Mouse (Mus musculus) hindbrain, embryonic 10.5 days (tissue): ENCODE results near the gene Lamb3. TPM values are rescaled to one million over a fixed set of nuclear protein-coding genes. Genes with fewer than 3 reads are reported as not detected.

Experiments
- DNase-seq: peaks from one replicate; pipeline ENCODE4 v3.0.0-alpha.2; 2017; ENCODE audit warnings: low spot score
- H3K27ac ChIP-seq: fragments of 300-500 bp; sonication (generic); 2 replicates; pipeline ENCODE4 v1.5.1; 2016; ENCODE audit warnings: mild to moderate bottlenecking, moderate library complexity
- H3K27me3 ChIP-seq: fragments of 300-500 bp; sonication (generic); 2 replicates; pipeline ENCODE4 v1.6.1; 2016; ENCODE audit warnings: mild to moderate bottlenecking; ENCODE audit not compliant: poor library complexity, insufficient read depth, severe bottlenecking
- H3K36me3 ChIP-seq: fragments of 300-500 bp; sonication (generic); 2 replicates; pipeline ENCODE4 v1.6.1; 2016; ENCODE audit warnings: mild to moderate bottlenecking, moderate library complexity
- H3K4me1 ChIP-seq: fragments of 300-500 bp; sonication (generic); replicated peaks from 2 replicates; pipeline ENCODE4 v1.6.1; 2016; ENCODE audit warnings: mild to moderate bottlenecking
- H3K4me3 ChIP-seq: fragments of 300-500 bp; sonication (generic); 2 replicates; pipeline ENCODE4 v1.5.1; 2016; ENCODE audit warnings: mild to moderate bottlenecking, moderate library complexity
- H3K9me3 ChIP-seq: fragments of 300-500 bp; sonication (generic); 2 replicates; pipeline ENCODE4 v1.6.1; 2016; ENCODE audit warnings: mild to moderate bottlenecking, moderate library complexity
- WGBS: fragments of 180-500 bp; shearing (Covaris S2); methylation state at CpG from one replicate; pipeline ENCODE4 v1.1.7; 2016; 5-methylcytosine and 5-hydroxymethylcytosine counted together
- polyA plus RNA-seq: library from polyadenylated mRNA; unstranded; fragments of >200 nt; fragmentation: Nextera tagmentation; extraction: Ambion mirVana; gene quantifications from 2 replicates; pipeline ENCODE4 v1.2.1, GENCODE M21; 2016

The Lamb3 gene
- polyA plus RNA-seq, 1 experiment from 2014 or later = 0.46 TPM

DNA sequence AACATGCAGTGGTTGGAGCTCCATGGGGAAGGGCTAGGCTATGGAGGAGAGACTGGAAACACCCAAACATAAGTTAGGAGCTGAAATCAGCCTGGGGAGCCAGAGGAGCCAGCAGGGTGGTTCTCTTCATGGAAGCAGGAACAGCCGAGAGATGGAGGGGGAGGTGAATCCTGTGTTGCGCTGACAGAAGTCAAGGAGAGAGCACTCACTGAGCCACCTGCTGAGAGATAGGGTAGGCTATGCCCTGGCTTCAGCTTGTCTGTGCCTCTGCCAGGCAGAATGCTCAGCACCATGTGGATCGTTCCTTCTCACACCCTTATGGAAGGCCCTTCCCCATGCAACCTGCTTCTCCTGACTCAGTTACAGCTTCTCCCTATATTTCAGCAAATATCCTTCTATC lies 126.3 kb downstream of the Lamb3 start:
- Histone ChIP-seq H3K36me3 (no peaks in the 10 kb centered on the region), H3K27me3 (peaks cover 6% of the 10 kb centered on the region; the same call in 1 of the 2 replicates), H3K4me3 (no peak overlapping the region), H3K27ac (peak overlapping the region; percentile 9; the same call in 1 of the 2 replicates), H3K9me3 (no peaks in the 10 kb centered on the region), H3K4me1 (peaks cover 52% of the 10 kb centered on the region)
- 75% methylated on average over 3 of the region's 3 CpGs for WGBS
- no peak for DNase-seq

DNA sequence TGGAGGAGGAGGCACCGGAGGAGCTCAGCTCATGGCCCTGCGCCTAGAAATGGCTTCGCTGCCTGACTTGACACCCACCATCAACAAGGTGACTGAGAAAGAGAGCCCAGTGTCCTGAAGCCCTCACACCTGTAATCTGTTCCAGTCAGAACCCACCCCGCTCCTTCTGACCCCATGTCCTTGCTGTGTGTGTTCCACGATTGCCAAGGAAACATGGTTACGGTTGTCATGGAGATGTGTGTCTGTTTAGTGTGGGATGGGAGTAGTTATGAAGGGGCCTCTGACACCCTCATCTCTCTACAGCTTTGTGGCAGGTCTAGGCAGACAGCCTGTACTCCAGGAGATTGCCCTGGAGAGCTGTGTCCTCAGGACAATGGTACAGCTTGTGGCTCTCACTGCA lies 127.0 kb downstream of the Lamb3 start:
- H3K27ac ChIP-seq = peak overlapping the region; percentile 62; the same call in 1 of the 2 replicates

DNA sequence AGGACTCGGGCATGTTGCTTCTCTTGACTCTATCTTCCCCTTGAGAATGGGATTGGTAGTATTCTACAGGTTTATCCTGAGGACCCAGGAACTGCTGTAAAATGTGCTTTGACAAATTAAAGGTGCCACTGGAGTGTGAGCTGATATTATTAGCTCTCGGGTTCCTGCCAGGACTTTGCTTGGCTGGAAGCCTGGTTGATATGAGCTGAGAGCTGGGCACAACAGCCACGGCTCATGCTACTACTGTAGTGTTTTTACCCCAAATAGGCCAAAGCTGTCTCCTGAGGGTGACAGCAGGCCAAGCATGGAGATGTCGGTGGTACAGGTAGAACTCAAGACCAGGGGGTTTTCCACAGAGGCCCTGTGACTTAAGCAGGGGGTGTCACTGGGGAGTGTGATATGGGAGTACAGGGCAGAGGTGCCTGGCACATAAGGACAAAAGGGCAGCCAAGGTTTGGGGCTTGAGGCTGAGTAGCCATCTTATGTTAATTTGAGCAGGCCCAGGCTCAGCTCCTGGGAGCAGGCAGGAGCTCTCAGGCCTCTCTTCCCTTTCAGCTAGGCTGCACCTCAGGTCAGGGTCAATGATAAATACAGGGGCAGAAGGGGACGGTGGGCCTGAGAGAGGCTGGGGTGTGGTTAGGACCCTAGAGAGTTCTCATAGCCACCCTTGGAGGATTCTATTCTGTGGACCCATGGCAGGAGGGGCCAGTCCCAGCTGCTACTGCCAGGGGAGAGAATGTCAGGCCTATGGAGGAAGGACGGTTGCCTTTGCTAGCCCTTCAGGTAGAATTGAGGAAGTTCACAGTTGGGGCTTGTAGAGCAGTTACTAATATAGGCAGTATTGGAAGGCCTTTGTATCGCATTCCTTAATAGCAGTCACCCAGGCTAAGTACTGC lies 128.9 kb downstream of the Lamb3 start:
- H3K27me3 ChIP-seq = peaks cover 6% of the 10 kb centered on the region; the same call in 1 of the 2 replicates
- no peak overlapping the region for H3K27ac ChIP-seq
- H3K4me1 ChIP-seq = peaks cover 44% of the 10 kb centered on the region
- no peak for DNase-seq
- no peaks in the 10 kb centered on the region for H3K36me3 ChIP-seq
- no peaks in the 10 kb centered on the region for H3K9me3 ChIP-seq
- WGBS = 85% methylated on average over 7 of the region's 7 CpGs
- H3K4me3 ChIP-seq = no peak overlapping the region

More for the DNA sequence above, 127.0 kb downstream of the Lamb3 start:
- Histone ChIP-seq H3K9me3 (no peaks in the 10 kb centered on the region), H3K4me1 (peaks cover 53% of the 10 kb centered on the region), H3K27me3 (peaks cover 6% of the 10 kb centered on the region; the same call in 1 of the 2 replicates), H3K4me3 (no peak overlapping the region), H3K36me3 (no peaks in the 10 kb centered on the region)
- 80% methylated on average over 6 of the region's 6 CpGs for WGBS
- no peak for DNase-seq

DNA sequence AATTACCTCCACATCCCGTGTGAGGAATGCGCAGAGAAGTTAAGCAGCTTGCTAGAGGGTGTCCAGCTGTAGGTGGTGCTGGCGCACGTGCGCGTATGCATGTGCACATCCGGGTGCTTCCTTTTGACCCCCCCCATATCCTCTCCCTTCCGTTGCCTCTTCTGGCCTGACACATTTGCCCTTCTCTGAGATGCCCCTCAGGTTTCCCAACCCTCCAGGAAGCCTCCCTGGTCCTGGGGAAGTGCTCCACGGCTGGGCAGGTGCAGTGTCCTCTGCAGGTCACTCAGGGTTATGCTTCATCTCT lies 129.5 kb downstream of the Lamb3 start:
- no peaks in the 10 kb centered on the region for H3K36me3 ChIP-seq
- no peak overlapping the region for H3K27ac ChIP-seq
- no peak for DNase-seq
- peaks cover 44% of the 10 kb centered on the region for H3K4me1 ChIP-seq
- WGBS = 77% methylated on average over 9 of the region's 9 CpGs
- H3K27me3 ChIP-seq = peaks cover 6% of the 10 kb centered on the region; the same call in 1 of the 2 replicates
- no peak overlapping the region for H3K4me3 ChIP-seq
- no peaks in the 10 kb centered on the region for H3K9me3 ChIP-seq

DNA sequence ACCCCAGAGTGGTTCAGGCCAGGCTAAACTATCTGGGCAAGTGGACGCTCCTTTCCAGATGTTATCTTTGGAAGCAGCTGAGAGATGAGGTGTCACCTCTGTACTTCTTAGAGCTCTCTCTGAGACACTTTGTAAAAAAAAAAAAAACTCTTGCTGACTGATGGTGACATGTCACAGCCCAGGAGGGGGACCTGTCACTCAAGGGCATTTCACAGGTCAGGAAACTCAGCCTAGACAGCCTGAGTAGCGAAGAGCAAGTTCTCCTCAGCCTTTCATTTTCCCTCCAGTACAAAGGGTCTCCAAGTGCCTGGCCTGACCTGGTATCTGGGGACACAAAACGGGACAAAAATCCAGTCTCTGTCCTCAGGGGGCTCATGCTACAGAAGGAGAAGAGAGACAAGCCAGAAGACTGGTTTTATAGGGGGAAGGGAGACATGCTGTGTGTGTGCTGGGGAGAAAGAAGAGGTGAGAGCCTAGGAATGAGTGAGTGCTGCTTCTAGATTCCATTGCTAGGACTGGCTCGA lies 130.3 kb downstream of the Lamb3 start:
- Histone ChIP-seq H3K4me1 (peaks cover 44% of the 10 kb centered on the region), H3K36me3 (no peaks in the 10 kb centered on the region), H3K4me3 (no peak overlapping the region), H3K27me3 (0 out of 2 replicates have a peak, but pooled peaks cover 3% of the 10 kb centered on the region), H3K27ac (peak overlapping the region; percentile 40; the same call in 1 of the 2 replicates), H3K9me3 (no peaks in the 10 kb centered on the region)
- no peak for DNase-seq
- WGBS = 56% methylated on average over 4 of the region's 4 CpGs

DNA sequence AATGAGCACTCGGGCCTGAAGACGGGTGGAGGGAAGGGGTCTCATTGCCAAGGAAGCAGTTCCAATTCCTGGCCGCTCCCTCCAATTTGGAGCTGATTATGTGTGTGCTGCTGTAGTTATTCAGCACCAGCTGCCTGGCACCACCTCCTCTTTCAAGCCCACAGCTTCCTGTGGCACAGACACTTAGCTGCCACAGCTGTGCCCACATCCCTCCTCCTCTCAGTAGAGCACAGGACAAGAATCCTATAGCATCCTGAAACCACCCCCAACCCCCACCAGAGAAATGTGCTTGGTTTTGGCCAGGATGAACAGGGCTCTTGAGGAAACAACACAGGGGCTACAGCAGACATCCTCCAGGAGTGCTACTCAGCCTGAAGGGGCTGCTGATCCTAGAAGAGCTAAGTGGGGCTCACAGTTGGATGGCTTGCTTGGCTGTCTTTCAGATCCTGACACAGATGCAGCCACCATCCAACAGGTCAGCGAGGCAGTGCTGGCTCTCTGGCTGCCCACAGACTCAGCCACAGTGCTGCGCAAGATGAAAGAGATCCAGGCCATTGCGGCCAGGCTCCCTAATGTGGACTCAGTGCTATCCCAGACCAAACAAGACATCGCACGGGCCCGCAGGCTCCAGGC lies 131.0 kb downstream of the Lamb3 start:
- peaks cover 44% of the 10 kb centered on the region for H3K4me1 ChIP-seq
- no peaks in the 10 kb centered on the region for H3K36me3 ChIP-seq
- no peak for DNase-seq
- H3K4me3 ChIP-seq = no peak overlapping the region
- H3K9me3 ChIP-seq = no peaks in the 10 kb centered on the region
- WGBS = 86% methylated on average over 9 of the region's 9 CpGs
- H3K27me3 ChIP-seq = 0 out of 2 replicates have a peak, but pooled peaks cover 3% of the 10 kb centered on the region
- H3K27ac ChIP-seq = peak overlapping the region; percentile 40; the same call in 1 of the 2 replicates

DNA sequence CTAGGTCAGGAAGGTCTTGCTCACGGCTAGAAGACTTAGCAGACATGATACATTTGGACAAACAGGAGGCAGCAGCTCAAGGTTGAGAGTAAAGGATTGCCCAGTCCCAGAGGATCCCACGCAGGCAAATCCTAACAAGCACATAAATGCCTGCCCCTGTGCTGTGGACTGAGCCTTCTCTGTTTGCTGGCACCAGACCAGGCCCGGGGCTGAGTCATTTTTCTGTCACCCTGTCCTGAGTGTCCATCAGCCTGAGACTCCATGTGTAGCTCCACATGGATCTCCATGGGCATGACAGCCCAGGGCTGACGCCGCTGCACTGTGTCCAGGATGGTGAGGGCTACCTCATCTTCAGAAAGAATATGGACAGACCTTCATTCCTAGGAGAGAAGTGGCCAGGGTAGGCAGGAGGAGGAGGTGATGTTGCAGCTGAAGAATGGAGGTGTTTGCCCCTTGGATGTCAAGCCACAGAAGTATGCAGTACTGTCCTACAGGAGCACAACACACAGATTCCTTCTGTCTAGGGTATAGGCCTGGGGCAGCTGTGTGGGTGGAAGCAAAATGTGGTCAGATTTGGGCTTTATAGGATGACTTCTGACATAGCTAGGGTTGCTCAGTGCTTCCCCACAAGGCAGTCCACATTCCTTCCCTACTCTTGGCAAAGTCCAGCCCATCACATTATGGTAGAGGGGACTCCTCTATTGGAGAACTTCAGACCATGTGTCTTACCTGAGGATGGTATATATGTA lies 134.9 kb downstream of the Lamb3 start:
- Histone ChIP-seq H3K27me3 (0 out of 2 replicates have a peak, but pooled peaks cover 3% of the 10 kb centered on the region), H3K4me1 (peaks cover 20% of the 10 kb centered on the region), H3K36me3 (no peaks in the 10 kb centered on the region), H3K4me3 (no peak overlapping the region), H3K27ac (no peak overlapping the region), H3K9me3 (no peaks in the 10 kb centered on the region)
- DNase-seq = no peak
- 88% methylated on average over 5 of the region's 5 CpGs for WGBS

DNA sequence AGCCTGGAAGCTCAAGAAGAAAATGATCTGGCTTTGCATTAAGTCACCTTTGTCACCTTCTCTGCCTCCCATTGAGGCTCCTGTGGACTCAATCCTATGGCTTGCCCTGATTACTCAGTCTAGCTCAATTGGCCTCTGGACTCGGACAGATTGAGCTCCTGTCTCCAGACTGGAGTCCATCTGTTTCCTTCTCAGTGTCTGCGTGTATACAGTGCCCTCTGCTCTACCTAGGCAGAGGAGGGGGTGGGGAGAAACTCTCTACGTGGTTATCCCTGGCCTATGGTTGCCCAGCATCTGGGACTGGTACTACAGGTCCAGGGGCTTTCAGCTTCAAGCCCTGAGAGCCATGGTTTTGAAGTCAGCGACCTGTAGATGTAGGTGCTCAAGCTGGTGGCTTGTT lies 136.4 kb downstream of the Lamb3 start:
- Histone ChIP-seq H3K4me3 (no peak overlapping the region), H3K9me3 (no peaks in the 10 kb centered on the region), H3K27ac (no peak overlapping the region), H3K4me1 (0 out of 2 replicates have a peak, but pooled peaks cover 9% of the 10 kb centered on the region), H3K36me3 (no peaks in the 10 kb centered on the region), H3K27me3 (0 out of 2 replicates have a peak, but pooled peaks cover under 1% of the 10 kb centered on the region)
- WGBS = 77% methylated on average over 4 of the region's 4 CpGs
- no peak for DNase-seq

DNA sequence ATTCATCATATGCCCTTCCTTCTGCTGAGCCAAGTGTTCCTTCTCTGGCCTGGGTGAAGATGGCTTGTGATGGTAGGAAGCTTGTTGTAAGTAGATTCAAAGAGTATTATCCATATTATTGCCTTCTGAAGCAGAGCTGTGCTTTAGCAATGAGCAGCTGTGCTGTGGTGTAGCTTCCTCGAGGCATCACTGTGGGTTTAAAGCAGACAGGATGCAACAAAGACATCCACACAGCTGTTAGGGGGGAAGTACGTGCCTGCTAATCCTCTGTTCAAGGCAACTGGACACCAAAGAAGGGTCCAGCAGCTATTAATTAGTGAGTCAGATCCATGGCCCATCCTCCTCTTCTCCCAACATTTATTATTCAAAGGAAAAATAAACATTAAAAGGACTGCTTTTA lies 137.5 kb downstream of the Lamb3 start:
- H3K9me3 ChIP-seq = no peaks in the 10 kb centered on the region
- WGBS = 42% methylated on average over 2 of the region's 2 CpGs
- peaks cover 1% of the 10 kb centered on the region; the same call in 1 of the 2 replicates for H3K36me3 ChIP-seq
- DNase-seq = no peak
- no peak overlapping the region for H3K4me3 ChIP-seq
- H3K27me3 ChIP-seq = no peaks in the 10 kb centered on the region
- no peak overlapping the region for H3K27ac ChIP-seq
- 0 out of 2 replicates have a peak, but pooled peaks cover 9% of the 10 kb centered on the region for H3K4me1 ChIP-seq

DNA sequence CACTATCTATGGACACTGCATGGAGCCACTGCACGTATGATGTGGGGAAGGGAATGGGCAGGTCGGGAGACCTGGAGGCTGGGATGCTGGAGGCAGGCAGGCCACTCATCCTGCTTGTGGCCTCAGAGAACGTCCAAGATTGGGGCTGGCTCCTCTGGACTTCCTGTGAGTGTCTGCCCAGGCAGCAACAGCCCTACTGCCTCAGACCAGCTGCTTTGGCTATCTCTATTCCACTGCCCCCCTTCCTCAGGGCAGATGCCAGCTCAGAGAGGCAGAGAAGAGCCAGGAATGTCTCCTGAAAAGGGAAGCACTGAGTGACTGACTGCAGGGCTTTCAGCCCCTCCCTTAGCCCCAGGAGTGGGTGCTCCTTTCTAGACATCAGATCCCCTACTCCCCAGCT lies 139.4 kb downstream of the Lamb3 start:
- Histone ChIP-seq H3K9me3 (no peaks in the 10 kb centered on the region), H3K27ac (0 out of 2 replicates have a peak overlapping the region, but pooled peaks have one; percentile 30), H3K36me3 (peaks cover 7% of the 10 kb centered on the region; the same call in 1 of the 2 replicates), H3K4me3 (no peak overlapping the region), H3K4me1 (0 out of 2 replicates have a peak, but pooled peaks cover 9% of the 10 kb centered on the region), H3K27me3 (no peaks in the 10 kb centered on the region)
- WGBS = 73% methylated on average over 3 of the region's 3 CpGs
- no peak for DNase-seq

DNA sequence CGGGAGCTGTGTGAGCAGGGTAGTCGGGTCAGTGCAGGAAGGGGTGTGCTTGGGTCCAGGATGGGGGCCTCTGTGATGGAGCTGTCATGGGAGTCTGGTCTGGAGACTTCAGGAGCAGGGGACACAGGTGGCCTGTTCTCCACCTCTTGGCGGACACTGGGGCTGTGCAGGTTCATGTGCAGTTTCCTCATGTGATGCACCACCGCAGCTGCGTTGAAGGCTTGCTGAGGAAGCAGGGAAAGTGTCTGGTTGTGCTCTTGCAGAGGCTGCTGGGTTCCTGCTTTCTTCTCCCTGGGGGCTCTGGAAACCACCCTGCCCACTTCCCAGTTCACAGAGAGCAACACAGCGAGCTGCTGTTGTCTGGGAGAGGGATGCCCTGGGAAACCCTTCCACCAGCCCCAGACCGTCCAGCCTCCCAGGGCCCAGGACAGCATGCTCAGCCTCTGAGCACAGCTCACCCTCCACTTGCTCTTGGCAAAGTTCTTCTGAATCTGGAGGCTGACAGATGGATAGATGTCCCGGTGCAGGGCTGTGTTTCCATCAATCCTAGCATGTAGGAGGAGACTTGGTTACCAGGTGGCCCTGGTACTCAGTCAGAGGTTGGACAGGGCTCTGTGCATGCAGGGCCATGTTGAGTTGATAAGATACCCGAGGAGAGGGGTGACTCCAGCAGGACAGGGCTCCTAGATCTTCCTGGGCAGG lies 140.9 kb downstream of the Lamb3 start:
- Histone ChIP-seq H3K4me3 (no peak overlapping the region), H3K4me1 (0 out of 2 replicates have a peak, but pooled peaks cover 9% of the 10 kb centered on the region), H3K36me3 (peaks cover 15% of the 10 kb centered on the region; the same call in 1 of the 2 replicates), H3K27me3 (no peaks in the 10 kb centered on the region), H3K27ac (peak overlapping the region; percentile 16; the same call in 1 of the 2 replicates), H3K9me3 (no peaks in the 10 kb centered on the region)
- no peak for DNase-seq
- WGBS = 76% methylated on average over 9 of the region's 9 CpGs
